Mouse (Mus musculus) CD4-positive helper T cell, adult 2 months (primary cell): ENCODE measurements around the gene Fyn.

ENCODE experiments used
- DNase-seq: peaks from one replicate; pipeline ENCODE4 v3.0.0-alpha.2; 2012; ENCODE audit warnings: low read depth, missing footprints, low spot score

The Fyn gene

DNA sequence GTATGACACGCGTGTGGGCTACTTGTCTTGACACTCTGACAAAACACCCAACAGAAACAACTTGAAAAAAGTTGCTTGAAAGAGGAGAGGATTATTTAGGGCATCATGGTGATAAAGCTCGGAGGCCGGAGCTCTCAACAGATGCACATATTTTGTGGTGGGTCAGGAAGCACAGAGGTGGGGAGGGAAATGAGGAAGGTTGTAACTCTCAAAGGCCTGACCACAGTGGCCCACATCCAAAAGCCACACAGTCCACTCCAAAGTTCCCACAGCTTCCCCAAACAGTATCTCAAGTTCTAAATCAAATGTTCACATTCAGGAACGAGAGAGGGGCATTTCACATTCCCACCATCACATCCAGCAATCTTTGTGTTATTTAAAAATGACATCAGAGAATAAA, 232.4 kb downstream of the Fyn start:
- no peak for DNase-seq

DNA sequence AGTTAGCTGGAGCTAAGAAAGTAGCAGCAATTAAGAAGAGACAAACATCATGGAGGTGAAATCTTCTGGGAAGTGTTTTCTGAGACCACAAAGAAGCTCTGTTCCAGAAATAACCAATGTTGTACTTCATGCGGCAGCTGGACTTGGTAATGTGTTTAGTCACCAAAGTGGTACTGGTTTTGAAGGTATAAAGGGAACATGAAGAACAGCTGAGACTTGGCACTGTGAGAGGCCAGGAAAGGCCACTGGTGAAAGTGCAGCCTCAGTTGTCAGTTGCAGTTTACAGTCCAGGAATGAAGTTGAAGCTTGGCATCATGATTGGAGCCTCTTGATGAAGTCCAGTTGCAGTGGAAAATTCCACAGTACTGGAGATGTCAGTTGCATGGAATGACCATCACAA, 237.8 kb downstream of the Fyn start:
- no peak for DNase-seq

DNA sequence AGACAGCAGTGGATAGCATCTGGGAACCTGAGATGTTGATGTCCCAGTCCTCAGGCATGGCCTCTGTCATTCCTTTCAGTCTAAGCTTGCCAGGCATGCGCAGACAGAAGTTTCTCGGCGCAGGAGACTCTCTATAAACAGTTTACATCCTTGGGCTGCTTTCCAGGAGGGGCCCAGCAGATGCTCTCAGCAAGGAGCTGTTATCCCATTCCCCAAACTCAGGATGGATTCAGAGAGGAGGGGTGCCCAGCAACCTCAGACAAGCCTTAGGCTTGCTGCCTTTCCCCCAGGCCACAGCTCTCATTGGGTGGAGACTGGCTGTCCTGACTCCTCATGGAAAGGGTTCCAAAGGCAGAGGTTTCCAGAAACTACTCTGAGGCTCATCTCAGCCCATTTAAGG, 242.6 kb downstream of the Fyn start:
- DNase-seq = no peak

DNA sequence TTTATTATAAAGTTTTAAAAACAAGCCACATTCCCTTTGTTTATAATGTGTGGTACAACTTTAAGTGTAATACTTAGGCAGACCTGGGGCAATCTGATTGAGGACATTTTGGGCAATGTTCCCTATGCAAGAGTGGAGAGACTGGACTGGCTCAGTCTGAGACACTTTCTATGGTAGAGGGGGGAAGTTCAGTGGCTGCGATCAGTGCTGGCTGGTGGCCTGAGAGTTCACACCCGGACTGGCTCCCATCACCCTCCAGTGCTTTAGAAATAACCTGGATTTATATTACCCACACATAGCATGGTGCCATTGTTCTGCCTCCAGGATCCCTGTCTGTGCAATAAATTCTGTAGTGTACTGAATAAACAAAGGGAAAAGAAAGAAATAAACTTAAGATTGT, 243.5 kb downstream of the Fyn start:
- no peak for DNase-seq

DNA sequence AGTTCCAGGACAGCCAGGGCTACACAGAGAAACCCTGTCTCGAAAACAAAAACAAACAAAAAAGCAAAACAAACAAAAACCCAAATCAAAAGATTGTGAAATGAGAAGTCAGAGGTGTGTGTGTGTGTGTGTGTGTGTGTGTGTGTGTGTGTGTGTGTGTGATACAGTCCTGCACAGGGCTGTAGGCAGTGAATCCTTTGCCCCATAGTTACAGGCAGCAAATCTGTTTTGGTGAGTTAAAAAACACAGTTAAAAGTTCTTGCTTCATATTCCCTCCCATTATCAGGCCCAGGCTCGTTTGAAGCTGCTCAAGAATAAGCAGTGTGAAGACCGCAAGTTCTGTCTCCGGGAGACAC, 244.0 kb downstream of the Fyn start, which contains the start of gene Traf3ip2:
TSS of gene Traf3ip2 (plus strand) at position 302 of the 356 bp plus-strand sequence.
- DNase-seq = no peak

DNA sequence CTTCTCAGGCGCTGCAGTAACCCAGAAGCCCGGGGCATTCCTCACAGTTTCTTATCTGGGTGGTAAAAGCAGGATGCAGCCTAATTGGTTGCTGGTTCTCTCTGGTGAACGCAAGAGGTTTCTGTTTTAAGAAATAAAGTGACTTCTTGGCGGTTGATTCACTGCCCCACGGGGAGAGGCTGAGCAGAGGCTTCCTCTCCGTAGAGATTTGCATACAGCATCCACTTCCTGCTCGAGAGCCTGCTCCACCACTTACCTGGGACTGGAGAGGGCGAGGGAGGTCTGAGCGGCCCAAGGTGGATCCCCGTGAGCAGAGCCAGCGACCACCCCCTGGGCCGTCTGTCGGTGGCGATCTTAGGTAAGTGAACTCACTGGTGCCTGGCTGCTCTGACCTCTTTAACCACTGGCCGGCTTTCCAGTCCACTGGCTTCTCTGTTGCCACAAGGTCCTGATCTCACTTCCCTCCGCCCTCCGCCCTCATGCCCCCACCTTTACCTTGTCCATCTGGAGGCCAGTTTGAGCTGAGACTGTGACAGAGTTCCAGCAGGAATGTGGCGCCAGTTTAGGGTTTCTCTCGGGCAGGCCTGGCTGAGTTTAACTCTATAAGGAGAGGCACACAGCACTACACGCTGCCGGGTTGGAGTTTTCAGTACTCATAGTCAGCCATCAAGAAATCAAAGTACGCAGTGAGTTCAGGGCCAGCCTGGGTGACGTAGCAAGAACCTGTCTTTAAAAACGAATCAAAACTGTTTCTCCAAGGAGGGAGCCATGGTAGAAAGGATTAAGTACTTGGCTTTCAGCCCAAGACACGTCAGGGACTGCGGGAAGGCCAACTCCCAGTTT, 244.6 kb downstream of the Fyn start:
- peak; percentile 87 for DNase-seq

DNA sequence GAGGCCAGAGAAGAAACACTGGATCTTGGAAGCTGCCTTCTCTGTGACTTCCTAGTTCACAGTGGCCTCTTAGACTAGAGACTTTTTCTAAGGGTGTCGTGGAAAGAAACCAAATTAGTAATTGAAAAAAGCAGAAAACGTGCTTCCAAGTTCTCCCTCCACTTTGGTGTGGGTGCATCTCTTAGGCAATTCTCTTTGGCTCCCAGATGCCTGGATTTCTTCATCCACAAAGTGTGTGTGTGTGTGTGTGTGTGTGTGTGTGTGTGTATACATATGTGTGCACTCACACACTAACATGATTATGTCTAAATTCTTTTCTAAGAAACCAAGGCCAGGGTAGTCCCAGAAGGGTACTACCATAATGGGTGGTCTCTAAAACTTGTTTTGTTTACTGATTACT, 245.3 kb downstream of the Fyn start:
- no peak for DNase-seq

DNA sequence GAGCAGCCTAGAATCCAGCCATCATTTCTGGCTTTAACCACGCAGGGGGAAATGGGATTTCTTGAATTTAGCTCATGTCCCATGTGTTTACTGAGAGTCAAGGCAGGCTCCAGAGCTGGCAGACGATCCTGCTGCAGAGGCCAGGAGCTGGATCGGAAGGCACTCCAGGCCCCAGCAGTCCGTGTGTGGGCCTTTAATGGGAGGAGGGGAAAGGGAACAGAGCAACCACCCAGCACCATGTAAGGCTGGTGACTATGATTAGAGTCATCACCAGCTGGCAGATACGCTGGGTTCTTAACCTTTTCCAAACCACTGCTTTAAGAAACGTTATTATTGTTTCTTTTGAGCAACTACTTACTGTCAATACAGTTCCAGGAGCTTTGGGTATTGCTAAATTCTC, 246.0 kb downstream of the Fyn start:
- no peak for DNase-seq
